Mouse (Mus musculus): Measurements from ENCODE around the gene Pde8a.
"Not testable (repeated sequence)": the region's sequence is repeated elsewhere in the genome, so short reads cannot be mapped to it uniquely, and the experiment has no call there.

Pde8a gene

DNA sequence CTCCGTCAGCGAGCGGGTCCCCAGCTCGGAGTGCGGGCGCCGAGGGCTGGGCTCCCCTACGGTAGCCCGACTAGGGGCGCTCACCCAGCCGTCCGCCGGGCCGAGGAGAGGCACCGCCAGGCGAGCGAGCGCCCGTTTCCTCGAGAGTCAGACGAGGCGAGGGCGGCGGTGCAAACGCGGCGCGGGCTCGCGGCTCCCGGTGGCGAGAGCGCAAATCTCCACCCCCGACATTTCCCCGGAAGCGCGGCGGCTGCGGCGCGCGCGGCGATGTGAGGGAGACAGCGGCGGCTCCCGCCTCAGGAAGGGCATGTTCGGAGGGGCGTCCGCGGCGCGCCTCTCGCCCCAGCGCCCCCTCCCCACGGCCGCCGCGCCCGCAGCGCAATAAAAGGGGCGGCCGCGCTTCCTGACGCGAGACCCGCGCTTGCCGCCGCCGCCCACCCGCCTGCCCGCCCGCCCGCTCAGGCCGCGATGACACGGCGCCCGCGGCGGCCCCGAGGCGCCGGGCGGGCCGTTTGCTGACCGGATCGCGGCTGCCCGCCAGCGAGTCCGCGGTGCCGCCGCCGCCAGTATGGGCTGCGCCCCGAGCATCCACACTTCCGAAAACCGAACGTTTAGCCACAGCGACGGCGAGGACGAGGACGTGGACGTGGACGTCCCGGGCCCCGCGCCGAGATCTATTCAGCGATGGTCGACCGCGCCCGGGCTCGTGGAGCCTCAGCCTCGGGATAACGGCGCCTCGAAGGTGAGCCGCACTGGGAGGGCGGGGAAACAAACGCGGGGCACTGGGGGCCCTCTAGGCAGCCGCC is at the start of gene Pde8a:
TSS of gene Pde8a (plus strand) at position 250 of the 806 bp plus-strand sequence.
- DNase-seq (ENCODE audit: low spot score) = peak; percentile 58

DNA sequence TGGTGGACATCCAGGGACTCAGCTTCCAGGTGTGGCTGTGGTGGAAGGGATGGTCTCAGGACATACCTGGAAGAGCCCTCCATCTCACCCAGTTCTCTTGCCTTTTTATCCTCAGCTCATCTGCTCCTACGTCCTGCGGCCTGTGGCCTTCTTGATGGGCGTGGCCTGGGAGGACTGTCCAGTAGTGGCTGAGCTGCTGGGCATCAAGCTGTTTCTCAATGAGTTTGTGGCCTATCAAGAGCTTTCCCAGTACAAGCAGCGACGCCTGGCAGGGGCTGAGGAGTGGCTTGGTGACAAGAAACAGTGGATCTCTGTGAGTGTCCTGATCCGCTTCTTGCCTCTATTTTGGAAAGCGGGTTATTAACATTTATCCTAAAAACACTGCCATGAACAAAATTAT is 49.0 kb upstream of the Pde8a start:
- DNase-seq (ENCODE audit: low spot score) = no peak

DNA sequence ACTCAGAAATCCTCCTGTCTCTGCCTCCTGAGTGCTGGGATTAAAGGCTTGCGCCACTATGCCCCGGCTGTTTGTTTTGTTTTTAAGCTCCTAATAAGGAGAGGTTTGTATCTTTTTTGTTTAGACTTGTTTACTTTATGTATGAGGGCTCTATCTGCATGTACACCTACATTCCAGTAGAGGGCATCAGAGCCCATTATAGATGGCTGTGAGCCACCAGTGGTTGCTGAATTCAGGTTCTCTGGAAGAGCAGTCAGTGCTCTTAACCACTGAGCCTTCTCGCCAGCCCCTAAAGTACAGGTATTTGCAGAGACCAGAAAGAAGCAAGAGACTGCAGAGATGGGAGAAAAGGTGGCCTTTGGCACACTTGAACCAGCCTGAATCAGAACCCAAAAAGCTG is 46.3 kb upstream of the Pde8a start:
- no peak for DNase-seq (ENCODE audit: low spot score)

DNA sequence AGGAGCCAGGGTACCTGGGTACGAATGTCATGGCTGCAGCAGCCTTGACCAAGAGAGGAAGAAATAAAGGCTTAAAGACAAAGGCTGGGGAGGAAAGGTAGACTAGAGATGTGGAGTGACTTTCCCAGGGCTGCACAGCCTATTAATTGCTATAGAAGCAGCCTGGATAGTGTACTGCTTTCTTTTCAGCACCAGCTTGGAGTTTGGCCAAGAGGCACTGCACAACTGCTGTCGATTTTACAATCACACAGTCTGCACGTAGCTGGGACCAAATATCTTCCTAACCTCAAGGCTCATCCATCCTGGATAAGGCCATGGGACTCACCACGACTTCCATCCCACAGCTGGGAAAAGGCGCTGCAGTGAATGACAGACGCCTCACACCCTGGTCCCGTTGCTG is 44.0 kb upstream of the Pde8a start:
- no peak for DNase-seq (ENCODE audit: low spot score)

DNA sequence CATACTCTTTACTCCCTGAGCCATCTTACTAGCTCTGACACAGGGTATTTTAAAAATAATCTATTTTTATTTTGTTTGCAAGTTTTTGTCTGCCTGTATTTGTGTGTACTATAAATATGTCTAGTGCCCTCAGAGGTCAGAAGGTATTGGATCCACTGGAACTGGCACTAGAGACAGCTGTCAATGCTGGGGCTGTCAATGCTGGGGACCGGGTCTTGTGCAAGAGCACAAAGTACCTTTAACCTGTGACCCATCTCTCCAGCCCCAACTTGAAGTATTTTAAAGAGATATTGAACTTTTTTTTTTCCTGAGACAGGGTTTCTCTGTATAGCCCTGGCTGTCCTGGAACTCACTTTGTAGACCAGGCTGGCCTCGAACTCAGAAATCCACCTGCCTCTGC is 39.5 kb upstream of the Pde8a start:
- DNase-seq (ENCODE audit: low spot score) = no peak

DNA sequence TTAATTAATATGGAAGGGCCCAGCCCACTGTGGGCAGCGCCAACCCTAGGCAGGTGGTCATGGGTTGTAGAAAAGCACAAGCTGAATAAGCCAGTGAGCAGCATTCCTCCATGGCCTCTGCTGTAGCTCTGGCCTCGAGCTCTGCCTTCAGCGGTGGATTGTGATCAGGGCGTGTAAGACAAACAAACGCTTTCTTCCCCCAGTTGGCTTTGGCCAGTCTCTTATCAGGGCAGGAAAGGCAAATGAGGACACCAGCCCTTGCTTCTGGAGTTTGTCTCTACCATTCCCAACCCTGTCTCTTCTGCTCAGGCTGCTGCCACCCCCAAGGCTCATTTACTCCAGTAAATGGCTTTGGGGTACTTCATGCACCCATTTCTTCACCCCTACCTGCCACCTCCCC is 38.7 kb upstream of the Pde8a start:
- DNase-seq (ENCODE audit: low spot score) = no peak

DNA sequence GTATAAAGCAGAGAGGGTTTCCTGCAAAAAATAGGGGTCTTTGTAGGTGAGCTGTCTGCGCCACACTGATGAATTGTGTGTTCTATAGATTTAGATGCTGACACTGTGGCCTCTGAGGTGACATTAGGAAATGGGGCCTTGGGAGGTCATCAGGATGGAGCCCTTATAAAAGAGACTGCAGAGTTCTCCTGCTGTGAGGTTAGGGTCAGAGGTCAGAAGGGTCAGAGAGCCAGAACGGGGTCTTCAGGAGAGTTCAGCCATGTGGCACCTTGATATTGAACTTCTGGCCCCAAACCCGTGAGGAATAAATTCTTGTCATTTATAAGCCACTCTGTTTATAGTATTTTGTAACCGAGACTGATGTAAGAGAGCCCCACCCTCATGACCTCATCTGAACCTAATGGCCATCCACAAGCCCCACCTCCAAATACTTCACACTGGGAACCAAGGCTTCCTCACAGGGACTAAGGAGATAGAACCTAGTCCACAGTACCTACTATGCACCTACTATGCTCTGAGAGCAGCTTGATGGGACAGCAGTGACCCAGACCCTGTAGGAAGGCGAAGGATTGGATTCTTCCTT is 37.1 kb upstream of the Pde8a start:
- no peak for DNase-seq (ENCODE audit: low spot score)

DNA sequence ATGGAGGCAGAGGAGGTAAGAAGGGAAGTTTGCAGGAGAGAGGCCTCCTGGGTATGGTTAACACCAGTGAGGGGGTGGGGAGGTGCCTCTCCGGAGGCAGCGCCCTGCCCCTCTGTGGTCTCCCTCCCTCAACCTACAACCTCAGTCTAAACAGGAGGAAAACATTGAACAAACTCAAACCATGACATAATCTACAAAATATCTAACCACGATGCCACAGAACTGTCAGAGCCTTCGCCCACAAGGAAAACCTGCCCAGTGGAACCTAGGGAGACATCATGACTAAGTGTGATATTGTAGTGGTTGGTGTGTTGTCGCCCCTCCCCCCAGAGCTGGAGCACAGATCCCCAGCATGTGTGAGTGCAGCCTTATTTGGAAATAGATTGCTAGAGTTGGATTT is 33.9 kb upstream of the Pde8a start:
- DNase-seq (ENCODE audit: low spot score) = no peak

DNA sequence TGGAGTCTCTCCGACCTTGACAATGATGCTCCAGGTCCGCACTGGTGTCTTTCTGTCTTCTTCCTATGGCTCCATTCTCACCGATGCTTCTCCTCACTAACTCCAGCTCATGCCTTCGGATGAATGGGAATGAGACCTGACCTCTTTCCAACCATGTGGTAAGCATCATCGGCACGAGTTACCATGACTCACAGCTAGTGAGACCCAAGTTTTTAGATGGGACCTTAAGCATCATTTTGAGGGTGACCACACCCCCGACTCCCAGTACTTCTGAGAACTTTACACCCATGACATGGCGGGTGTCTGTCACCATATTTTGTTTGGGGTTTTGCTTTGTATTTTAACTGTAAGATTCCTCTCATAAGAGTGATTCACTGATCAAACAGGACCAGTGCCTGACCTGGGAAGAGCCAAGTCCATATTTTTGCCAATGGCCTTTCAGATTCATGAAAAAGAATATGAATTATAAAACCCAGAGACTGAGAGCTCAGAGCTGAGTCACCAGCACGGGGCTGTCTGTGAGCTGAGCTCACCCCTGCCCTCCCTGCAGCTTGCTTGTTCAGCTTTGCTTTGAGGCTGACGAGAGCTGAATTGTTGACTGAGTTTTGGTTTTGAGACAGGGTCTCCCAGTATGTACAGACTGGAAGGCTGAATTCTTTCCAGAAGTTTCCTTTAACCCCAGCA is 30.8 kb upstream of the Pde8a start:
- no peak for DNase-seq (ENCODE audit: low spot score)

DNA sequence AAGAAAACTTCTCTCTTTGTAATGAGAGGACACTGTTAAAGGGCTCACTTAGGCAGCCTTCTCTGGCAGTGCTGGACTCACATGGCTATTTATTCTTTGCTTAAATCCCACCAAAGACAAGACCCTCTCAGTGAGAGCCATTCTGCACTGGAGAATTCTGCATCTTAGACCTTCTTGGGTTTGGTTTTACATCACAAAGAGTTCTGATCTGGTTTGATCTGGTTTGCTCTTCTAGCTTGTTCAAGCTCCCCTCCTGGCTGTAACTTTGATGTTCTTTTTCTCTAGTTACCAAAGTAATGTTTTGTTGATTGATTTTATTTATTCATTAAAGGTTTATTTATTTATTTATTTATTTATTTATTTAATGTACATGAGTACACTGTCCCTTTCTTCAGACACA is 30.2 kb upstream of the Pde8a start:
- no peak for DNase-seq (ENCODE audit: low spot score)

DNA sequence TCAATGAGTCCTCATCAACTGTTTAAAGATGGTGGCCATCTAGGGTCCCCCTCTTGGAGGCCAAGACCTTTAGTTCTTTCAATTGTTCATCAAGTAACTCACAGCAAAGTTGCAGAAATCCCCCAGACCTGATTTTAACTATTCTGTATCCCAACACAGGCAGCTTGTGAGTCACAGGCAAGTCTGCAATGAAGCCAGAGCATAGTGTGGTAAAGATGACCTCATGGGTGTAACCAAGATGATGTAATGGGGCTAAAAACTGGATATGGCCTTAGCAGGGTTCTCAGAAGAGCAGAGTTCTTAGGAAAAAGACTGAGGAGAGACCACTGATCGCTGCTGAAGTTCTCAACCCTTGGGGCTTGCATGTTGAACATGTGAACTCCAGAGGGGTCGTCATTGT is 29.3 kb upstream of the Pde8a start:
- no peak for DNase-seq (ENCODE audit: low spot score)

DNA sequence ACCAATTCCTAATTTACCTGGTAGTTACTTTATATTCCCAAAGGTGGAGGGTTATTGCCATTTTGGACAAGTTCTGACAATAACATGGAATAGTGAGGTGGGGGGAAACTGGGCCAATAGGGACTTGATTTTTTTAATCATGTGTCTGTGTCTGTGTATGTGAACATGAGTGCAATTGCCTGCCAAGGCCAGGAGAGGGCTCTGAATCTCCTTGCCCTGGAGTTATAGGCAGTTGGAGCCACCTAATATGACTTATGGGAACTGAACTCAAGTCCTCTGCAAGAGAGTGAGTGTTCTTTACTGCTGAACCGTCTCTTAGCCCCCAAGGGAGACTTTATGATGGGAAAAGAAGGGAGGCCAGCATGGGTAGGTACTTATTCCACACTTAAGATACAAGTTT is 28.7 kb upstream of the Pde8a start:
- no peak for DNase-seq (ENCODE audit: low spot score)

DNA sequence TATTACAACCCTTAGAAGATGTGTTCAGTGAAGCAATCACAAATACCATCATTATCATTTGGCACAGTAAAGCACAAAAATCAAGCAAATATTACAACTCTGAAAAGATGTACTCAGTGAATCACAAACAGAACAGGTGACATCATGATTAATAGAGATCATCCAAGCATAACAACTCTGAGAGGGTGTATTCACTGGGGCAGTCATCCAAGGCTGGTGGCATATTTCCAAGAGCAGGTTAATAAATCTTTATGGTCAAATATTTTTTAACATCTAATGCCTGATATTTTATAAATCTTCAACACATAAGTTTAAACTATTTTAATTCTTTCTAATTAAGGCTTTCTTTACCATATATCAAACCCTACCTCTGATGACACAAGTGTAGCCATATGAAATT is 27.4 kb upstream of the Pde8a start:
- not testable (repeated sequence) for DNase-seq (ENCODE audit: low spot score)

DNA sequence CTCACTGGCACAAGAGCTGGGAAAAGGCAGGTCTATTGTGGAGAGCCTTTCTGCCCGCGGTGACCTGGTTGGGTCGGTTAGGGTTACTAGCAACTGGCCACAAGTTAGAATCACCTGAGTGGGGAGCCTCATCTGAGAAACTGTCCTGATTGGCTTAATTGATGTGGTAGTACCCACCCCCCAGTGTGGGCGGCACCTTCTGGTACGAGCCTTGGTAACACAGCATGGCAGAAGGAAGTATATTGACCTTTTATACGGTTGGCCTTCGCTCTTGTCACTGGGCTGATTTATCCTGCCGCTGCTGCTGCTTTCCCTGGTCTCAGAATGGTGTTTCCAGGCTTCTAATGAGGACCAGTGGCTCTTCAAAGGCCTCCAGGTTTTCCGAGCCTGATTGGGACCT is 24.2 kb upstream of the Pde8a start:
- no peak for DNase-seq (ENCODE audit: low spot score)

DNA sequence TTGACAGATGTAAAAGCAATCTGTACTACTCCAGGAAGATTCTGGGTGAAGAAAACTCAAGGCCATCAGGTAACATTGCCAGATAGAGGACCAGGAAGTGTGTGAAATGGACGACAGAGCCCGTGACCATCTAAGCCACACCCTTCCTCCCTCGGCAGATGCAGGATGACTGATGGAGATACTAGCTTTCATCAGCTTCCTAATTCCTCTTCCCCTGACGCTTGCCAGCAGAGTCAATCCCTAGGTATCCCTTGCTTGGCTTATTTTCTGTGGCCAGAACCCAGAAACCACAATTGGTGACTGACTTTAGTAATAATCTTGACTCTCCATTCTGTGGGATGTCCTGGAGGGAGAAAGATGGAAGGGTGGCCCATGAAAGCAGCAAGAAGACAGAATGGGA is 17.9 kb upstream of the Pde8a start:
- DNase-seq (ENCODE audit: low spot score) = no peak

DNA sequence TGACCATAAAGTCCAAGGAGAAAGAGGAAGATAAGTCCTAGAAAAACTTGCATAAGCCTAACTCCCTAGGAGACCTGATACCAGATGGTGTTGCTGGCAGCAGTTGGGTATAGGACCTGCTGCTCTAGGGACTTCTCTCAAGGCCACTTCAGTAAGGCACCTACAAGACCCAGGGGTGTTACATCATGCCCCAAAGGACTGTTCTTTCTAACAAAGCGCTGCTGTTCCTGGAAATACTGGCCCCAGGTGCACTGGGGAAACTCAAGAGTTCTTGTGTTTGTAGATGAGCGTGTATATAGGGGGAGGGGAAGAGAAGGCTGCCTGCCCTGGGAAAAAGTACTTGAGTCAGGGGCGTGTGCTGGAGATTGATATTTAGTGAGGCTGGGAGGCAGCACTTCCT is 16.6 kb upstream of the Pde8a start:
- no peak for DNase-seq (ENCODE audit: low spot score)

DNA sequence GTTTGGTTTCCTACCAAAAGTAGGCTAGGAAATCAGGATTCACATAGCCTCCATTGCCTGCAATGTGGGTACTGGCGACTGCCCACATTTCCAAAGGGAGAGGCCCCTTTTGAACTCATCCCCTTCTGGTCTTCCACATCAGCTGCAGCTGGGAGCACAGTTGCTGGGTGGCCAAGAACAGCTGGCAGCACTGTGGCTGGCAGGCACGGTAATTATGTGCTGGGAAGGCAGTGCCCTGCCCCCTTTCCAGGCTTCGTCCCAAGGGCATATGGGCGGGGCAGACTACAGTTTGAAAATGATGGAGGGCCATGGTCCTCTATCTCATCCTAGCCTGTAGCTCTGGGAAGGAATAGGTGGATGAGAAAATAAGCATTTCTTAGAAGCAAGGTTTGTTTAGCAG is 14.9 kb upstream of the Pde8a start:
- DNase-seq (ENCODE audit: low spot score) = no peak

DNA sequence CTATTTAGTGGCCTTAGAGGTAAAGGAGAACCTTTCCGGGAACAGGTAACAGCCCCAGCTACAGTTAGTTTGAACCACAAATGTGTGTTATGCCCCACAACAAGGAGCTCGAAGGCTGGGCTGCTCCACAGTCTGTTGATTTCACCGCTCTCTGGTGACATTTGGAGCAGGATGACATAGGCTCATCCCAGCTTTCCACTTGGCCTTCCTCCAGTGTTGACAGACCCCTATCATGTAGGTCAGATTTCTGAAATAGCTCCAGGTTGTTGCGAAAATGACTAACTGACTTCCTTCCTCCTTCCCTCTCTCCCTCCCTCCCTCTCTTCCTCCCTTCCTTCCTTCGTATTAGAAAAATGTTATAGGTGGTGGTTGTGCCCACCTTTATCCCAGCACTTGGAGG is 14.3 kb upstream of the Pde8a start:
- DNase-seq (ENCODE audit: low spot score) = no peak

DNA sequence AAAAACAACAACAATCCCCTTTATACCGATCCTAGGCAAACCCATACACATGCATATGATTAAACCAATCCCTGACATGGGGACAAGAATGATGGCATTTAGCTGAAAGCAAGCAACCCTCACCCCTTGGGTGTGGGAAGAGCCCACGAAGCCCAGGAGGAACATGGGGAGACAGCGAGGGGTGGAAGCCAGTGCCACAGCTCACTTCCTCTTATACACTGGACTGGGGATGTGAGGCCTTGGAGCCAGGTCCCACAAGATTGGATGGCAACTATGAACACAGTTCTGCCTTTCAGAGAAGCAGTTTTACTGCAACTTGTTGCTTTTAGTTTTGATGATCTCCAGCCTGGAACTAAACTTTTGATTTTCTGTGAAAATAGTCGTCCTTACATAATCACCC is 13.6 kb upstream of the Pde8a start:
- no peak for DNase-seq (ENCODE audit: low spot score)

DNA sequence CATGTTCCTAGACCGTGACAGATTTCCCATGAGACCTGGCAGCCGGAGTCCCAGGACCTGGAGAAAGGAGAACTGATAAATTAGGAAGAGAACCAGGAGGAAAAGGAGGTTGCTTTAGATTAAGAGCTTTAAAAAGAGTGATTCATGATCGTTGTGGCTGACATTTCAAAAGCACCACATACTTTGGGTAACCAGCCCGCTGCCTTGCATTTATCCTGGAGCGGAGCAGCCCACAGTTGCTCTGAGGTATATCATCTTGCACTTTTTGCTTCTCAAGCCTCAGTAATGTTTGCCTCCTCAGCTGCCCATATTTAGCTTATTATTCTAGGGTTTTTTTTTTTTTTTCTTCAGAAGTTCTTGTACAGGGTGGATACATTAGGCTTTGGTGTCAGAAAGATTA is 11.0 kb upstream of the Pde8a start:
- no peak for DNase-seq (ENCODE audit: low spot score)

DNA sequence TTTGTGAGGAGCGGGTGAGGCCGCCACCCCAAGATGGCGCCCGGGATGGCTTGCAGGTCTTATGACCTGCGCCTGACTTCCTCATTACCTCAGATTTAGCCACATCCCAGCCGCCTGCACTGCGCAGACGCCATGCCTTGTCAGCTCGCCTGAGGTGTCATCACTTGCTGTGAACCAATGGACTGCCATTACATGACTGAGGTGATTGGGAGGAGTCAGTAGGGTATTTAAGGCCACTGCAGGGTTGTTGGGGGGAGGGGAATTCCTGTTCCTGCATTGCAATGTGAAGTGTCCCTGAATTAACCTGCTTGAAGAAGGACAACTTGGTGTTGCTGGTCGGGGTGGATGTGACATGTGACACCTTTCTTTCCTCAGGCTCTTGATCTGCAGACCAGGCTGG is 9.8 kb upstream of the Pde8a start:
- not testable (repeated sequence) for DNase-seq (ENCODE audit: low spot score)

DNA sequence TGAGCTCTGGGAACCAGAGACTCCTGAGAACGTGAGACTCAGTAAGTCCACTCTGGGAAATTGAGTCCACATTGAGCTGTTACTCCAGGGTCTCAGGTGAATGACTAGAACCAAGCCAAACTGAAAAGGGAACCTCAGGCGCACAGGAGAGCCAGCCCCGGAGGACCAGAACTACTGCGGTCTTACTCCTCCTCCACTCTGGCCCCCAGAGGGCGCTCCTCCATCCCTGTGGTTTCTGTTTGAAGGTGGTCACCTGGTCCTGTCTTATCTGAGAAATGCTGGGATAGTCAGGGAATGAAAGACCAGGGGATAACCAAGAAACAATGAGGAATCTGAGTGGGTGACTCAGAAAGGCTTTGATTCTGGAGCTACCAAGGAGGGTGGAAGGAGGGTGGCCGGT is 4.5 kb upstream of the Pde8a start:
- peak; percentile 60 for DNase-seq (ENCODE audit: low spot score)

DNA sequence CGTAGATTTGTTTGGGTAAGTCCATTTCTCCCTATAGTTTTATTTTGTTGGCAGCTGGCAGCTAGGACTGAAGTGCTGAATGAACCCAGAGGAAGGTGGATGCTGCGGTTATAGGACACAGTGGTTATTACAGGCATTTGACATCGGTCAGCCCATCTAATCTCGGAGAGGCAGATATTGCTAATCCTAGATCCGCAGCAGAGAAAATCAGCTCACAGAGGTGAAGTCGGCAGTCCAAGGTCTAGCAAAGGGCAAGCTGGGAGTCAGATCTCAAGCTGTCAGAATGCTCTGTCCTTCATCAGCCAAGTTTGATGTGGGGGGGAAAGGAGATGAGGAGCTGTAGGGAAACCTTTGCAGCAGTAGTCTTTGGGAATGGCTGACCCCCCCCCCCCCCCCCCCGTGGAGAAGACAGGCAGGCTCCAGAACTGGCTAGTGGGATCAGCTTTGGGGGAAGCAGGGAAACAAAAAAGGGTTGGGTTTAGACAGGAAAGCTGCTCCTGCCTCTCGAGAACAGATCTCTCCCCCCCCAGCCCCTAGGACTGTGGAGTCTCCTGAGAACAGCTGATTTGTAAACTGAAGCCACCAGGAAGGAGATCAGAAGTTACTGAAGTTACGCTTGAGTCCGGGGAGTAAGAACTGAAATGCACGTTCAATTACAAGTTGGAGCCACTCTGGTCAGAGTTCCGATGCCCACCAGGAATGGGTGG is 3.3 kb upstream of the Pde8a start:
- DNase-seq (ENCODE audit: low spot score) = no peak

Data from testis, postnatal 14 days (tissue).